Mouse (Mus musculus): ENCODE results near the gene Kcnk4.
A peak's percentile ranks its signal among the peaks of the same experiment; 100 is the strongest.
"Not testable (repeated sequence)": the region's sequence is repeated elsewhere in the genome, so short reads cannot be mapped to it uniquely, and the experiment has no call there.

The Kcnk4 gene

DNA sequence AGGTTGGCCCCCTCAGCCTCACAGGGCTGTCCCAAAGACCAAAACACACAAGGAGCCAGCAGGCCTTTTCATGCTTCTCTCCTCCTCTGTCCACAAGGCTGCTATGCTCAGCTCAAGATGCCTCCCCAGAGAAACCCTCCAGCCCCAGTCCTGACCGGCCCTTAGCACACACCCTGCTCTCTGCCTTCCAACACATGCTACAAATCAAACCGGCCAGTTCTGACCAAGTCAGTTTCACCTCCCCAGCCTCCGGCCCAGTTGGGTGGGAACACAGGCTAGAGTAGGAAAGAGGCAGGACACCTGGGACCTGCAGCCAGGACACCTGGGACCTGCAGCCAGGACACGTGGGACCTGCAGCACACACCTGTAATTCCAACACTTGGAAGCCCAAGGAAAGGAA lies 17.8 kb downstream of the Kcnk4 start:
- no peak for DNase-seq (ENCODE audit: low spot score in 2 of 2)

- no peak for DNase-seq (ENCODE audit: low spot score in 2 of 2)
These were observed 19.0 kb downstream of the Kcnk4 start for GRCm38 (mm10) chr19:6915276-6915675.

DNA sequence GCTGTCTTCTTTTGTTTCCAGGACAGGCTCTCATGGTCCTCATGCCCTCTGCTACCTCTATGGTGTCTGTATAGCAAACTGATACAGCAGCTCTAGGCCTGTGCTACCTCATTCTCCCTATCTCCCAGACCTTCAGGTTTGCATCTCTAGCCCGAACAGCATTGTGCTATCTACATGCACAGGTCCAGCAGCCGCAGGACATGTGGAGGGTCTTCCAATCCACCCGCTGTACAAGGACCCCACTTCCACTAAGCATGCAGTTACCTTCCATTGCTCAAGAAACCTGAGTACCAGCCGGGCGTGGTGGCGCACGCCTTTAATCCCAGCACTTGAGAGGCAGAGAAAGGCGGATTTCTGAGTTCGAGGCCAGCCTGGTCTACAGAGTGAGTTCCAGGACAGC lies 19.8 kb downstream of the Kcnk4 start:
- no peak for DNase-seq (ENCODE audit: low spot score in 2 of 2)

GRCm38 (mm10) chr19:6913991-6914390 lies 20.3 kb downstream of the Kcnk4 start:
- DNase-seq (ENCODE audit: low spot score in 2 of 2): no peak

DNA sequence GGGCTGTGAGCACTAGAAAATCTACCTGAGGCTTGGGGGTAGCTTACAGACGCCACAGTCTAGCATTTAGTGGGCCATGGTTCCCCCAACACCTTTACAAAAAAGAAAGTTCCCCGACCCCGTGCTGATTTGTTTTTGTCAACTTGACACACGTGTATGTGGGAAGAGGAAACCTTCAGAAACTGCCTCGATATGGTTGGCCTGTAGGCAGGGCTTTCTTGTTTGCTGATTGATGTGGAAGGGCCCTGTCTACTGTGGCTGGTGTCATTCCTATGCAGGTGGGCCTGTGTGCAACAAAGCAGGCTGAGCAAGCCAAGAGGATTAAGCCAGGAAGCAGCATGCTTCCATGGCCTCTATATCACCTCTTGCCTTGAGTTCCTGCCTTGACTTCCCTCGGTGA lies 21.3 kb downstream of the Kcnk4 start:
- no peak for DNase-seq (ENCODE audit: low spot score in 2 of 2)

- no peak for DNase-seq (ENCODE audit: low spot score in 2 of 2)
These were observed 21.9 kb downstream of the Kcnk4 start for GRCm38 (mm10) chr19:6912205-6912970.

- no peak for DNase-seq (ENCODE audit: low spot score in 2 of 2)
These were observed 22.9 kb downstream of the Kcnk4 start for GRCm38 (mm10) chr19:6911101-6912074.

DNA sequence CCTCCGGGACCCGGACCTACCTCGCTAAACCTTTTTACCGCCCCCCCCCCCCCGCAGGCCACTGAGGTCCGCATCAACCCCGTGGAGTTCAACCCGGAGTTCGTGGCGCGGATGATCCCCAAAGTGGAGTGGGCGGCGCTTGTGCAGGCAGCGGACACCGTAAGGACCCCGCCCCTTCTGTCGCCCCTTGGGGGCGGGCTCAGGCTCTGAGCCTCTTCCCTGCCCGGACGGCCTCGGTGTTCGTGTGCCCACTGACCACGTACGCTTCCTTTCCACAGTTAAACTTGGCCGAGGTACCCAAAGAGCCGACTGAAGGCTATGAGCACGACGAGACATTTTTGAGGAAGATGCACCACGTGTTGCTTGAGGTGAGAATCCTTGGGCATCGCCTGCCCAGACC lies 24.0 kb downstream of the Kcnk4 start:
- not testable (repeated sequence) for DNase-seq (ENCODE audit: low spot score in 2 of 2)

DNA sequence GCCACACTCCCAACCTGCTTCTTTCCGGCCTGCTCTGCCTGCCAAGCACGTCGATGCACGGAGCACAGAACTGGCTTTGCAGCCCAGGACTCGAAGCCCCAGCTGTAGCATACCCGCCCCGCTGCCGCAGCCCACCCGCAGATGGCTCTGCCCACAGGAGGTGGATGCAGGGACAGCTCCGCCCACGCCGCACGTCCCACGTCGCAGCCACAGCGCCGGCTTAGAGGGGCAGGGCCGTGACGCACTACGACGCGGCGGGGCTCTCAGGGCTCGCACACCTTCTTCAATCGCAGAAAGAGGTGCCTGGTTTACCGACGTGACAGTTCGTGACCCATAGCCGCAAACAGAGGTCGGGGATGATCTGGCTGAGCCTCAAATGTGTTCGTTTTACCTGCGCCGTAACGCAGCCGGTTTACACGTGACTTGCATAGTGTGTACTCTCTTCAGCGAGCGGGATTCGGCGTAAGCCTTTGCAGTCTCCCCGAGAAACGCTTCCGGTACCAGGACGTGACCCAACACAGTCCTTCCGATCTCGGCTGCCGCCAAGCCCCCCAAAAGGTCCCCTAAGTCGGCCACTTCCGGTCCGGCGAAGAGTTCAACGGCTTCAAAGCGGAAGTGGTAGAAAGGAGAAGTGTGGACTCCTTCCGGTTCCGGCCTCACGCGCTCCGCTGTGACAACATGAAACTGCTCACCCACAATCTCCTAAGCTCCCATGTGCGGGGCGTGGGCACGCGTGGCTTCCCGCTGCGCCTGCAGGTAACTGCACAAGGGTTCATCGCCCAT lies 24.6 kb downstream of the Kcnk4 start, which contains the start of the genes Trmt112 and Prdx5:
TSS of gene Trmt112 (plus strand) at position 192 of the 783 bp plus-strand sequence.
TSS of gene Prdx5 (minus strand) at position 600 of the 783 bp plus-strand sequence.
- peak; percentile 80 to 82 for DNase-seq (ENCODE audit: low spot score in 2 of 2)

DNA sequence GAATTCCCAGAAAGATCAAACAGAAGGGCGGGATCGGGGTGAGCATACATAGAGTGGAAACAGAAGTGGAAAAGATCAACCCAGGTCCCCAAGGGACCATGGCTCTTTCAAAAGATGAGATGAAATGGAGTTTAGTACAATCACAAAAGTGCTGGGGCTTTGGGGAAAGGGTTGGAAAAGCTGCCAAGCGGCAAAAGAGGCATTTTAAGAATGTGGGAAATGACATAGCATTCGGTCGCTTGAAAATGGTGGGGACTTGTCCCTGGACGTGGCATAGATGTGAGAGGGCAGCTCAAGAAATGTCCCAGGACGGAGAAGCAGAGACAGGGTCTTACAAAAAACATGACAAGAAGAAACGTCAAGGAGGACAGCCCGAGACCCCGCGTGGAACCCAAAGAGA lies 25.3 kb downstream of the Kcnk4 start:
- no peak for DNase-seq (ENCODE audit: low spot score in 2 of 2)

GRCm38 (mm10) chr19:6907811-6908540 lies 26.3 kb downstream of the Kcnk4 start:
- DNase-seq (ENCODE audit: low spot score in 2 of 2): no peak

- DNase-seq (ENCODE audit: low spot score in 2 of 2): no peak
These were observed 27.2 kb downstream of the Kcnk4 start for GRCm38 (mm10) chr19:6907094-6907493.

- no peak for DNase-seq (ENCODE audit: low spot score in 2 of 2)
These were observed 28.1 kb downstream of the Kcnk4 start for GRCm38 (mm10) chr19:6906199-6906598.

DNA sequence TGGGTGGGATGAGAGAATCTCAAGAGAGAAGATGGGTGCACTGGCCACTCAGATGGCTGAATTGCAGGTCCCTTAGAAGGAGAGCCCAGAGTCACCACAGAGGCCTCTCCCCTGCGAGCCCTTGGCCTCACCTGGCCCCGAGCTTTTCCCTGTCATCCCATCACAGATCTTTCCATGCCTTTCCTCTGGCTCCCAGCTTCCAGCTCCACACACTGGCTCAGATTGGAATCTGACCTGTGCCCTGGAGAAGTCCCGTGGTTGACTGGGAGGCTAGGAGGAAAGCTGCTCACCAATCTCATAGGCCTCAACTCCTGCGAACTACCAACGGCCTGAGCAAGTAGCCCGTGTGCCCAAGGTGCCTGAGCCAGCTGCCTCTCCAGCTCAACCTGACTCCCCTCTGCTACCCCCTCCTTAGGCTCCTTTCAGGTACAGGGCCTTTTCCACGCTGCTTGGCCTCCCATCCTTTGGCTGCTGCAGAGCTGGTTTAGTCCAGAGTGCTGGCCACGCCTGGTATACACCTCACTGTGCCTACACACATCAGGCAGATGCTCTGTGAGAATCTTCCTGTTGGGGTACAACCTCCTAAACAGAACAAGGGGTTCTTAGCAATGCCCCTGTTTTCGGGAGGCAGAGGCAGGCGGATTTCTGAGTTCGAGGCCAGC lies 28.7 kb downstream of the Kcnk4 start:
- DNase-seq (ENCODE audit: low spot score in 2 of 2): no peak

GRCm38 (mm10) chr19:6904846-6905245 lies 29.5 kb downstream of the Kcnk4 start:
- no peak for DNase-seq (ENCODE audit: low spot score in 2 of 2)

DNA sequence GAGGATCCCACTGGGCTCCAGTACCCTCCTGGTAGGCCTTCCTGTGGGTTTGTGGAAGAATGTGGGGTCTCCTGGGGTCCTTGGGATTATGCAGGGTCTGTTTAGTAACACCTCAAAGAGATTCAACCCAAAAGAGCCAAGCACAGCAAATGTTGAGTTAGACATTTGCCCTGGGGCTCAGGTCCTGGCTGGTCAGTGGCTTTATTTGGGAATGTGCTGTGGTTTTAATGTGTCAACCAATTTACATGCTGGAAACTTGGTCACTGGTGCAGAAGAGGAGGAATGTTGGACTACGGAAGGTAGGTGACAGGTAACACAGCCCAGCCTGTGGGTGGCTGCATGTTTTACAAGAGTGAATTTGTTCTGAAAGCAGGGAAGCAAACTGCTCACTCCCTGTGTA lies 31.3 kb downstream of the Kcnk4 start:
- no peak for DNase-seq (ENCODE audit: low spot score in 2 of 2)

DNA sequence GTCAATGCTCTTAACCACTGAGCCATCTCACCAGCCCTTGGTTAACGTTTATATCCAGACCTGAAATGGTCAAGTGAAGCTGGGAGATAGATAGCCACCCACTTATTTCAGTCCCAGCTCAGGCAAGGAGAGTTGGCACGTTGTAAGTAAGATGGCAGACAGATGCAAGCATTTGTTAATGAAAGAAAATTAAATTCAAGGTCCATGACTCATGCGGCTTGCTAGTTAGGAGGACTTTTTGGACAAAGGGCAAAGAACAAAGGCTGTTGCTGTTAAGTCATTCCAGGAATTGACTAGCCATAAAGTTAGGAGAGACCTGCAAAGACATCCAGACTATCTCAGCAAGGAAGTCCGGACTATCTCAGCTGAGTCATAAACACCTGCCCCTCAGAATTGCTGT lies 34.7 kb downstream of the Kcnk4 start:
- no peak for DNase-seq (ENCODE audit: low spot score in 2 of 2)

- not testable (repeated sequence) for DNase-seq (ENCODE audit: low spot score in 2 of 2)
These were observed 38.6 kb downstream of the Kcnk4 start for GRCm38 (mm10) chr19:6895608-6896305.

GRCm38 (mm10) chr19:6893731-6894451 lies 40.4 kb downstream of the Kcnk4 start:
- no peak for DNase-seq (ENCODE audit: low spot score in 2 of 2)
